Mouse (Mus musculus) forebrain, embryonic 11.5 days (tissue): Measurements from ENCODE around the gene Wdr34. TPM values are rescaled to one million over a fixed set of nuclear protein-coding genes. Genes with fewer than 3 reads are reported as not detected.

Experiments used
- ATAC-seq: fragments of 200-750 bp; cut with Nextera tagmentation; replicated peaks from 2 replicates; pipeline ENCODE4 v1.8.0; 2017; ENCODE audit warnings: moderate TSS enrichment; ENCODE audit not compliant: low FRiP score
- DNase-seq: peaks from one replicate; pipeline ENCODE4 v3.0.0-alpha.2; 2017; ENCODE audit warnings: low spot score
- H3K27ac ChIP-seq: fragments of 300-500 bp; sonication (generic); 2 replicates; pipeline ENCODE4 v1.5.1; 2014; ENCODE audit warnings: low read depth, low read length
- H3K27me3 ChIP-seq: fragments of 300-500 bp; sonication (generic); 2 replicates; pipeline ENCODE4 v1.6.1; 2014; ENCODE audit warnings: mild to moderate bottlenecking, low read length, mixed read lengths; ENCODE audit not compliant: control insufficient read depth, insufficient read depth
- H3K36me3 ChIP-seq: fragments of 300-500 bp; sonication (generic); 2 replicates; pipeline ENCODE4 v1.6.1; 2014; ENCODE audit warnings: mild to moderate bottlenecking, low read length, moderate library complexity, mixed read lengths; ENCODE audit not compliant: control insufficient read depth, insufficient read depth
- H3K4me1 ChIP-seq: fragments of 300-500 bp; sonication (generic); replicated peaks from 2 replicates; pipeline ENCODE4 v1.6.1; 2014; ENCODE audit warnings: low read length, mixed read lengths; ENCODE audit not compliant: control insufficient read depth, insufficient read depth
- H3K4me2 ChIP-seq: fragments of 300-500 bp; sonication (generic); 2 replicates; pipeline ENCODE4 v1.6.1; 2014; ENCODE audit warnings: low read depth, mild to moderate bottlenecking, low read length, moderate library complexity, mixed read lengths; ENCODE audit not compliant: severe bottlenecking
- H3K4me3 ChIP-seq: fragments of 300-500 bp; sonication (generic); 2 replicates; pipeline ENCODE4 v1.5.1; 2014; ENCODE audit warnings: low read depth, low read length
- H3K9ac ChIP-seq: fragments of 300-500 bp; sonication (generic); 2 replicates; pipeline ENCODE4 v1.6.1; 2014; ENCODE audit warnings: low read length
- H3K9me3 ChIP-seq: fragments of 300-500 bp; sonication (generic); 2 replicates; pipeline ENCODE4 v1.6.1; 2016; ENCODE audit warnings: low read length, mixed read lengths; ENCODE audit not compliant: control insufficient read depth
- WGBS: fragments of 180-500 bp; shearing (Covaris S2); extraction: QIAGEN DNeasy Blood & Tissue Kit; methylation state at CpG from one replicate; pipeline ENCODE4 v1.1.7; 2014; 5-methylcytosine and 5-hydroxymethylcytosine counted together
- polyA plus RNA-seq: library from polyadenylated mRNA; unstranded; fragments of >200 nt; fragmentation: Nextera tagmentation; extraction: Ambion mirVana; gene quantifications from 2 replicates; pipeline ENCODE4 v1.2.1, GENCODE M21; 2014

Wdr34 gene
- polyA plus RNA-seq, 1 experiment from 2014 or later = 35.9 TPM

DNA sequence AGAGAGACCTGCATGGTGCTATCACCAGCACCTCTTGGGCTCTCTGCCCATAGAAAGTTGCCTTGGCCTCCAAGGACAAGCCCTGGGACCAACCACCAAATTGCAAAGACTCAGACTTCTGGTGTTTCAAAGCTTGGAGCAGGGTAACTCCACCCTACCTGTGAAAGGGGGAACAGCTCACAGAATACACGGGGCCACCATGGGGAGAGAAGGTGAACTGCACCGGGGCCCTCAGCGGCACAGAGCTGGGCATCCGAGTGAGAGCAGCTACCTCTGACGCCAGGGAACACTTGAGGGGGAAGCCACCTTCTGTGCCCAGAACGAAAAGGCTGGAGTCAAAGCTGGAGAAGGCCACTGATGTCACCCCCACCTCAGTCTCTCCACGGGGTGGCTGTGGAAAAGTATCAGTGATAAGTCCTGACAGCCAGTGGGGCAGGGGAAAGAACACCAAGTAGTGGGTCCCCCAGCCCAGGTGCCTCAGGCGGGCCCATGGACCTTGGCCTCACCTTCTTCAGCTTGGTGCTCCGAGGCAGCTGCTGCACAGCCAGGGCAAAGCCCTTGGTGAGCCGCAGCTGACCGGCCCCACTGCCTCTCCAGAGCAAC is 16.3 kb downstream of the Wdr34 start:
- no peak overlapping the region for H3K4me3 ChIP-seq
- DNase-seq (no peak), ATAC-seq (no peak)
- H3K4me2 ChIP-seq = no peak overlapping the region
- no peak overlapping the region for H3K27ac ChIP-seq
- no peak overlapping the region for H3K9ac ChIP-seq
- no peaks in the 10 kb centered on the region for H3K4me1 ChIP-seq
- H3K27me3 ChIP-seq = no peaks in the 10 kb centered on the region
- peaks cover 14% of the 10 kb centered on the region for H3K36me3 ChIP-seq
- 71% methylated on average over 11 of the region's 11 CpGs for WGBS
- H3K9me3 ChIP-seq = no peaks in the 10 kb centered on the region

DNA sequence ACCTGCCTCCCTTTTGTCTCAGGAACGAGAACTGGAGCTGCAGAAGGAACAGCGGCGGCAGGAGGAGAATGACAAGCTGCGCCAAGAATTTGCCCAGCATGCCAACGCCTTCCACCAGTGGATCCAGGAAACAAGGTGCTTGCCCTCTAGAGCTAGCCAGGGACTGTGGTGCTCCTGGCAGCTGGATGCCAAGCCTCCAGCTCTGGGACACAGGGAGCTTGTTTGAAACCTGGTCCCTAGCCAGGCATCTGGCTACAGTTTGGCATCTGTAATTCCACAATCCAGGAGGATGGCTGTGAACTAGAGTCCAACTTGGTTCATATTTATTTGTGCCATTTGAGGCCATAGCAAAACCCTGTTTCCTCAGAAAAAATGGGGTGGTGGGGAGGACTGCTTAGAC is 21.7 kb downstream of the Wdr34 start:
- Histone ChIP-seq H3K4me2 (no peak overlapping the region), H3K9me3 (no peaks in the 10 kb centered on the region), H3K36me3 (peaks cover 44% of the 10 kb centered on the region), H3K27me3 (no peaks in the 10 kb centered on the region), H3K27ac (no peak overlapping the region), H3K9ac (no peak overlapping the region), H3K4me1 (no peaks in the 10 kb centered on the region), H3K4me3 (no peak overlapping the region)
- WGBS = 93% methylated on average over 5 of the region's 5 CpGs
- no peak for DNase-seq
- ATAC-seq = no peak

DNA sequence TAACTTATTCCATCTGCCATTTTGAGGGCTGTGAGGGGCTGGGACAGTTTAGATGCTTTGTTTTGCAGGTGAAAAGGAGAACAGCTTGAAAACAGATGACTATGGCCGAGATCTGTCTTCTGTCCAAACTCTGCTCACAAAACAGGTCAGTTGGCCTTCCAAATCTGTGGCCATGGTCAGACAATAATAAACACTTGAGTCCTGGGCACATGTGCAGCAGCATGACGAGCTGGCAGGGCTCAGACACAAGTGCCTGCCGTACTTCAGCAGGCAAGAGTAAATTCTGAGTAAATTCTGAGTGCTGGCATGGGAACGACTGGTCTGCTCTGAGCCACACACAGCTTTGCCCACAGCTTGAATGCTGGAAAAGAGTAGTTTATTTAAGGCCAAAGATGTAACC is 23.2 kb downstream of the Wdr34 start:
- ATAC-seq (no peak), DNase-seq (no peak)
- WGBS = 90% methylated on average over 4 of the region's 4 CpGs
- H3K27ac ChIP-seq = no peak overlapping the region
- no peak overlapping the region for H3K4me3 ChIP-seq
- no peaks in the 10 kb centered on the region for H3K9me3 ChIP-seq
- no peaks in the 10 kb centered on the region for H3K27me3 ChIP-seq
- H3K4me2 ChIP-seq = no peak overlapping the region
- H3K4me1 ChIP-seq = no peaks in the 10 kb centered on the region
- peaks cover 52% of the 10 kb centered on the region for H3K36me3 ChIP-seq
- H3K9ac ChIP-seq = no peak overlapping the region

DNA sequence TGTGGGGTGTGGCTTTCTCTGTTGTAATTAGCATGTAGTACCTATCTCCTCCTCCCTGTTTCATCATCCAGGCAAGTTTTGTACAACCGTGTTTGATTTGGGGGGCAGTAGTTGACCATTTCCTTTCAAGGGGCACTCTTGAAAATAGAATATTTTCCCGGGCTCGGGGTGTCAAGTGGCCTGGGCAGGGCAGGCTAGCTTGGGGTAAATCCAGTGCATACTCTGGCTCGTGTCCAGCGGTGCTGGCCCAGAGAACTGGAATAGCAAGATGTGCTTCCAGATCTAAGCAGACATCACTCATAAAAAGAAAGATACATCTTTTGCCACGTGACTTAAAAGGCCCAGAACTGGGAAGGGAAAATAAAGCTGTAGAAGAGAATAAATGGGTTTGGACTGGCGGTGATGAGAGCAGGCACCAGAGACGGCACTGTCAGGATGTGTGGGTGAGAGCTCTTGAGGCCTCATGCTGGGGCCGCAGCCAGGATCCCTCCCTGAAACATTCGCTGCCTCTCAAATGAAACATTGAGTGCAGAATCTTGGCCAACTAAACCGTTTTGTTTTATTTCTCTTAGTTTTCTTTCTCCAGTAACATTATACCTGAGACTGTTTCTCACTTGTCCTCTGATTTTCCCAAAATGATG is 34.2 kb downstream of the Wdr34 start:
- 94% methylated on average over 11 of the region's 11 CpGs for WGBS
- H3K27me3 ChIP-seq = no peaks in the 10 kb centered on the region
- H3K4me1 ChIP-seq = no peaks in the 10 kb centered on the region
- ATAC-seq = no peak
- H3K9ac ChIP-seq = no peak overlapping the region
- no peak overlapping the region for H3K27ac ChIP-seq
- DNase-seq = no peak
- no peak overlapping the region for H3K4me2 ChIP-seq
- H3K36me3 ChIP-seq = peaks cover 47% of the 10 kb centered on the region
- no peak overlapping the region for H3K4me3 ChIP-seq
- no peaks in the 10 kb centered on the region for H3K9me3 ChIP-seq

DNA sequence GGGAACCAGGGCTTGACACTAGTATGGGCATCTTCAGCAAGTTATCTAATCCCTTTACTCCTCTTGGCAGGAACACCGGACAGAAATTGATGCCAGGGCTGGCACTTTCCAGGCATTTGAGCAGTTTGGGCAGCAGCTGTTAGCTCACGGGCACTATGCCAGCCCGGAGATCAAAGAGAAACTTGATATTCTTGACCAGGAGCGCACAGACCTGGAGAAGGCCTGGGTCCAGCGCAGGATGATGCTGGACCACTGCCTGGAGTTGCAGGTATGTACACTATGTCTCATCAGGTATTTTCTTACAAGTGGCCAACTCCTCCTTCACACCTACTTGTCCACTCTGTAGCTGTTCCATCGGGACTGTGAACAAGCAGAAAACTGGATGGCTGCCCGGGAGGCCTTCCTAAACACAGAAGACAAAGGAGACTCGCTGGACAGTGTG is 37.8 kb downstream of the Wdr34 start:
- Histone ChIP-seq H3K27me3 (no peaks in the 10 kb centered on the region), H3K4me1 (no peaks in the 10 kb centered on the region), H3K4me2 (no peak overlapping the region), H3K9me3 (no peaks in the 10 kb centered on the region), H3K27ac (no peak overlapping the region), H3K9ac (no peak overlapping the region), H3K36me3 (peaks cover 53% of the 10 kb centered on the region), H3K4me3 (no peak overlapping the region)
- 93% methylated on average over 8 of the region's 8 CpGs for WGBS
- DNase-seq (no peak), ATAC-seq (no peak)

DNA sequence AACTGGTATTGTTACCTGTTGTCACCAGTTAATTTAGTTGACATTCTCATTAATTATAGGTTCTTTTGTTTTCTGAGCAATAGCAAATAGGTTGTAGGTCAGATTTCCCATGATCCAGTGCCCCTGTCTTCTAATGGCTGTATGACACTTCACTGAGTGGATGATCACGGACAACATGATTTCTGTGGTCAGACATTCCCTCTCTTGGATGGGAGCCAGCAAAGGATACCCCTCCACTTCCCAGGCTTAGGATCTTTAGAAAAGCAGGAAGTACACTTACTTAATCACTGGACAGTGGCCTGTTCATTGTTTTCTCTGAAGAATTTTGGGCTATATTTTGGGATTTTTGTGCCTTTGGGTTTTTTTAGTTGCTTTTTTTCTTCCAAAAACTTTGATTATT is 39.6 kb downstream of the Wdr34 start:
- Histone ChIP-seq H3K4me3 (no peak overlapping the region), H3K9me3 (no peaks in the 10 kb centered on the region), H3K27ac (no peak overlapping the region), H3K4me2 (no peak overlapping the region), H3K36me3 (peaks cover 42% of the 10 kb centered on the region), H3K27me3 (no peaks in the 10 kb centered on the region), H3K4me1 (no peaks in the 10 kb centered on the region), H3K9ac (no peak overlapping the region)
- DNase-seq (no peak), ATAC-seq (no peak)
- WGBS = 85% methylated on average over 1 of the region's 1 CpGs

DNA sequence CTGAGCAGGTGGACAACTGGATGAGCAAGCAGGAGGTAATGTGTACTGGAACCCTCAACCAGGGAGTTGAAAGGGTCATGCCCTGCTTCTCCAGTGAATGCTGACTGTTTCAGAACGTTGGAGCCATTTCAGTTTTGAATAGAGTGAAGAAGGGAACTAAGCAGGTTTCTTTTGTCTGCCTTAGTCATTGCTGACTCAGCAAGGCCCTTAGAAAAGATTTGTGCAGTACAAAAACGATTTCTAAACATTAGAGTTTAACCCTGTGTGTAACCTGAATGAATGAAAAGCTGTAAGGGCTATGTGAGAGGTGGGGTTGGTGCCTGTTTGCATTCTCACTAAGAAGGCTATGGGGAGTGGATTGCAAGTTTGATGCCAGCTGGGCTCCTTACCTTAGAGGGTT is 56.7 kb downstream of the Wdr34 start:
- H3K27ac ChIP-seq = no peak overlapping the region
- no peaks in the 10 kb centered on the region for H3K27me3 ChIP-seq
- ATAC-seq (no peak), DNase-seq (no peak)
- no peak overlapping the region for H3K9ac ChIP-seq
- no peaks in the 10 kb centered on the region for H3K9me3 ChIP-seq
- H3K4me2 ChIP-seq = no peak overlapping the region
- 56% methylated on average over 2 of the region's 2 CpGs for WGBS
- H3K36me3 ChIP-seq = peaks cover 41% of the 10 kb centered on the region
- H3K4me3 ChIP-seq = no peak overlapping the region
- no peaks in the 10 kb centered on the region for H3K4me1 ChIP-seq
